Mouse (Mus musculus): ENCODE data around the gene Cdcp2. TPM values are rescaled to one million over a fixed set of nuclear protein-coding genes. Genes with fewer than 3 reads are reported as not detected.

The Cdcp2 gene
- polyA plus RNA-seq, 1 experiment from 2014 or later, result 0.16 TPM

DNA sequence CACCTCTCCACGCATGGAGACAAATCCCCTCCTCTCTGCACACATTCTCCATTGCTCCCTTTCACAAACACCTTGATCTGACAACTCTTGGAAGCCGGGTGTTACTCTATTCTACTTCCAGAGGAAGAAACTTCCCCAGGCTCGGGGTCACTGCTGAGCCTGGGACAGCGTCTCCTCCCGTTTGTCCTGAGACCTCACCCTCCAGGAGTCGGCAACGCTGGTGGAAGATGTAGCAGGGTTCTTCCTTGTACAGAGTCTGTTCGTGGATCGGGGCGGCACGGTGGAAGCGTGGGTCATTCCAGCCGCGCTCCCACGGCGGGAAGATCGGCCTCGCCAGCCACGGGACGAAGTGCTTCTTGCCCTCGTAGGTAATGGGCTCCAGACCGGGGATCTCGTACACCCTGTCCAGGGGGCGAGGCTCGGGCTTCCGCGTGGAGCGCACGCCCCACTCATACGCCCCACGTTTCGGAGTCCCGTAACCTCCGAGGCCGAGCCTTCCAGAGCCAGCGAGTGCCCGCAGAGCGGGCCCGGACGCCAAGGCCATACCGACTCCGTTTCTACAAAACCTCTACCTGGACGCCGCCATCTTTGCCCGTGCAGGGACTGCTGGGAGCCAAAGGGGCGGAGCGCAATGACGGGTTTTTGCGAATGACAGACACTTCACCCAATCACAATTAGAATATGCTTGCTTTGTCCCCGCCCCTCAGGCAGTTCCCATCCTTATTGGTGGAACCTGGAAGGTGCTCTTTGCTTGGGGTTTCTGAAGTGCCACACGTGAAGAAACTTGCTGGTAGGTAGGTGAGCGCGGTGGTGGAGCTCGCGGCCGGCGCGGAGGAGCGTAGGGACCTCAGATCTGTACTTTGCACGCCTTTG is 30.2 kb upstream of the Cdcp2 start, which contains the start of the genes Mrpl37 and Cyb5rl:
Mrpl37 (minus strand) TSS at position 617 of the 873 bp plus-strand sequence.
Cyb5rl (plus strand) TSS at position 737 of the 873 bp plus-strand sequence.
- Histone ChIP-seq H3K4me3 (peak within 1 kb of the TSS; percentile 79), H3K4me1 (replicated peaks) (peaks cover 18% of the 10 kb centered on the region), H3K27me3 (no peaks in the 10 kb centered on the region), H3K9me3 (no peaks in the 10 kb centered on the region), H3K36me3 (peaks cover 23% of the 10 kb centered on the region; the same call in 1 of the 2 replicates), H3K9ac (peak within 1 kb of the TSS; percentile 80), H3K4me2 (peak within 1 kb of the TSS; percentile 98), H3K27ac (replicated peaks) (peak within 1 kb of the TSS; percentile 62)
- under 1% methylated on average over 60 of the region's 60 CpGs for WGBS
- ATAC-seq (ENCODE audit: low FRiP score, low read depth), result peak; percentile 100

DNA sequence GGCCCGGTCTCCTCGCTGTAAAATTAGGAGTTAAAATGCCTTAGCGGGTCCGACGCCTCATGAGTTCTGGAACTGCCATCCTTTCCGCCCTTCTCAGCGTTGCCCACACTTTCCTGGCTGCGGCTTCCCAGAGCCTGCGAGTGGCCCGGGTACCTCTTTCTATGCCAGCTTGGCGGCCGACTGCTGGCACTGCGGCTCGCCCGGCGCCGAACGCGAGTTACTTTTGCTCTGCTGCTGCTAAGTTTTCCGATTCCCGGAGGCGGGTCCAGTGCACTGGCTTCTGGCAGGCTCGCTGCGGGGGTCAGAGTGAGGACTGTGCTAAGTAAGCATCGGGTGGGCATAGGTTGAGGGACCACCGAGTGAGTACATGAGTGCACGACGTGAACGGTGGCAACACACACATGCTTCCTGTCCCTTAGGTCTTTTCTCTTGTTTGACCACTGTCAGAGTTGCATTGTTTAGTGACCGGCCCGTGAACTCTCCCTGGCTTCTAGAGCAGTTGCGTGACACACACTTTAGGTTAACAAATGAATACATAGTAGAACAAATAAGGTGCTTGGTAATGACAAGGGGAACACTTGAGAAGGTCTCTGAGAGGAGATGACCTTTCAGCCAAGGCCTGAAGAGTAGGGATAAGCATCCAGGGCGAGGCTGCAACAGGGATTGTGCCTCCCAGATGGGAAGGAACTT is 29.4 kb upstream of the Cdcp2 start:
- ATAC-seq (ENCODE audit: low FRiP score, low read depth), result peak; percentile 77
- H3K9ac ChIP-seq, result peak overlapping the region; percentile 53
- 2% methylated on average over 33 of the region's 33 CpGs for WGBS

DNA sequence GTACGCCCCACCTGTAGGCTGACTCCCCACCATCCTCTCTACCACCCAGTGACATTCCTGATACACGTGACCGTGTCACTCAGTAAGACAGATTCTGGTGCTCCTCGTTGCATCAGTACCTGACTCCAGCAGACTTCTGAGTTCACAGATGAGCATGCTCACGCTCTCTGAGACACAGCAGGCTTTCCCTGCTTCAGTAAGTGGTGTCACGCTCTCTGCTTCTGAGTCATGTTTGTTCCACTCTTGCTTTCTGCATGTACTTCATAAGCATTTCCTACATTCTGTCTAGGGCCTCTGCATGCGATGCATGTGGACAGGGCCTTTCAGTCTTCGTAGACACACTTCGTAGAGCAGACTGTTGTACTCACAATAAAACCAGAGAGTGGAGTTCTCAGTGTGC is 24.3 kb upstream of the Cdcp2 start:
- 81% methylated on average over 9 of the region's 9 CpGs for WGBS
- Histone ChIP-seq H3K4me1 (replicated peaks) (peaks cover 5% of the 10 kb centered on the region), H3K36me3 (no peaks in the 10 kb centered on the region), H3K27me3 (no peaks in the 10 kb centered on the region), H3K4me2 (no peak overlapping the region), H3K9ac (no peak overlapping the region), H3K4me3 (no peak overlapping the region), H3K27ac (replicated peaks) (no peak overlapping the region), H3K9me3 (no peaks in the 10 kb centered on the region)
- no peak for ATAC-seq (ENCODE audit: low FRiP score, low read depth)

More for the DNA sequence above, 29.4 kb upstream of the Cdcp2 start:
- Histone ChIP-seq H3K4me3 (peak overlapping the region; percentile 79), H3K4me1 (replicated peaks) (peaks cover 18% of the 10 kb centered on the region), H3K36me3 (peaks cover 17% of the 10 kb centered on the region; the same call in 1 of the 2 replicates), H3K4me2 (peak overlapping the region; percentile 98), H3K9me3 (no peaks in the 10 kb centered on the region), H3K27ac (replicated peaks) (peak overlapping the region; percentile 35), H3K27me3 (no peaks in the 10 kb centered on the region)

DNA sequence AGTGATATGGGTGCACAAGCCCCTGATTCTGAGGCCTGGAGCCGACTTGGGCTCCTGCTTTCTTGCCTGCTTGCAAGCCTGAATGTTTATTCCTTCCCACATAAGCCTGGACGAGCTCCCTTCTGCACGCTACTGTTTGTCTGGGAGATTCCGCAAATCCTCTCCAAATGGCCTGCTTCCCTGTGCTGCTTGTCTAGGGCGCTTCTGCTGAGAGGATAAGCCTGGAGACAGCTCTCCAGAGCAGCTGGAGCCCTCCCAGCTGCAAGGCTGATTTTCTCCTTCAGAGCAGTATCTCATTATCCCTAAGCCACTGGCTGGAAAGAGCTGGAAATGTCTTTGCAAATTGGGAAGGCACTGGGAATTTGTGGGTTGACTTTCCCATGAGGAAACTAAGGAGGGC is 21.2 kb upstream of the Cdcp2 start:
- no peak for ATAC-seq (ENCODE audit: low FRiP score, low read depth)
- Histone ChIP-seq H3K4me3 (no peak overlapping the region), H3K27ac (replicated peaks) (no peak overlapping the region), H3K4me1 (replicated peaks) (no peaks in the 10 kb centered on the region), H3K9me3 (no peaks in the 10 kb centered on the region), H3K4me2 (no peak overlapping the region), H3K27me3 (no peaks in the 10 kb centered on the region), H3K36me3 (no peaks in the 10 kb centered on the region), H3K9ac (no peak overlapping the region)
- 79% methylated on average over 5 of the region's 5 CpGs for WGBS

DNA sequence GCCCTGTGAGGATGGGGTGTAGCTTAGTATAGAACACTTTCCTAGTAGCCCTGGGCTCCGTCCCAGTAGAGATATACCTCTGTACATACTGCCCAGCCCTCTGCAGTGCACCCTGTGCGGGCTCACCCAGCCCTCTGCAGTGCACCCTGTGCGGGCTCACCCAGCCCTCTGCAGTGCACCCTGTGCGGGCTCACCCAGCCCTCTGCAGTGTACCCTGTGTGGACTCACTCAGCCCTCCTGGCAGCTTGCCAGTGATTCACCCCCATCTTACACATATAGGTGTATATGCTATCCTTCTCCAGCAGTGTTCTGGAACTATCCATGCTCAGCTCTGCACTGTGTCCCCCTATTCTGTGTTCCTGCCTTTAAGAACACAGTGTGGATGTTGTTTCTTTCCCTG is 17.8 kb upstream of the Cdcp2 start:
- no peak overlapping the region for H3K4me3 ChIP-seq
- no peaks in the 10 kb centered on the region for H3K27me3 ChIP-seq
- 0 out of 2 replicates have a peak, but pooled peaks have one; percentile 53 for ATAC-seq (ENCODE audit: low FRiP score, low read depth)
- no peaks in the 10 kb centered on the region for H3K36me3 ChIP-seq
- WGBS, result 85% methylated on average over 4 of the region's 4 CpGs
- H3K27ac ChIP-seq (replicated peaks), result no peak overlapping the region
- H3K9ac ChIP-seq, result no peak overlapping the region
- peaks cover 3% of the 10 kb centered on the region; the same call in 1 of the 2 replicates for H3K4me1 ChIP-seq (replicated peaks)
- H3K4me2 ChIP-seq, result no peak overlapping the region
- no peaks in the 10 kb centered on the region for H3K9me3 ChIP-seq

DNA sequence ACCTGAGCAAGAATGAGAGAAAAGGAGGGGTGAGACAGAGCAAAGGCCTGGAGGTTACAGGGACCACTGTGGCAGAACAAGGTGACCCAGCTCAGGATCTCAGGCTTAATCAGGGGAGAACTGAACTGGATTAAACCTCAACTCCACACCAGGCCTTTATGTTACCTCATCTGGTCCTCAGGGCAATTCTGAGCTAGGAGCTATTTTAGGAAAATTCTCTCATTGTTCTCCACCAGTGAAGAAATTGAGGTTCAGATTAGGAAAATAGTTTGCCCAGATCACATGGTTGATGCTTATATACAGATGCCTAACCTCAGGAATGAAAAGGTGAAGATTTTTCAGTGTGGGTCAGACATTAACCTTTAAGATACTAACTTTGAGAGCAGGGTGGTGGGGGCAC is 17.0 kb upstream of the Cdcp2 start:
- H3K4me3 ChIP-seq, result no peak overlapping the region
- peaks cover 11% of the 10 kb centered on the region for H3K4me1 ChIP-seq (replicated peaks)
- H3K9me3 ChIP-seq, result no peaks in the 10 kb centered on the region
- ATAC-seq (ENCODE audit: low FRiP score, low read depth), result no peak
- no peak overlapping the region for H3K9ac ChIP-seq
- H3K27ac ChIP-seq (replicated peaks), result no peak overlapping the region
- no peaks in the 10 kb centered on the region for H3K27me3 ChIP-seq
- H3K36me3 ChIP-seq, result no peaks in the 10 kb centered on the region
- H3K4me2 ChIP-seq, result no peak overlapping the region

DNA sequence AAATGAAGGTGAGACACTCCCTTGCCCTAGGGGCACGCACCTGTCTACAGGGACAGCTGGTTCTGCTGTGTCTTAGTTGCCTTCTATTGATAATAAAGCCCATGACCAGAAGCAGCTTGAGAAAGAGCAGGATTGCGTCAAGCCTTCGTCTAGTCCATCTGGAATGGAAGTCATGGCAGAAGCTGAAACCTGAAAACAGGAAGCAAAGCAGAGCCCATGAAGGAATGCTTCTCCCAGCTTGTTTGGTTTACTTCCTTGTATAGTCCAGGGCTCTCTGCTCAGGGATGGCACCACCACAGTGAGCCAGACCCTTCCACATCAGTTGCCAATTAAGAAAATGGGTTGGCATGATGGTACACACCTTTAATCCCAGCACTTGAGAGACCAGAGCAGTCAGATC is 14.5 kb upstream of the Cdcp2 start:
- Histone ChIP-seq H3K36me3 (no peaks in the 10 kb centered on the region), H3K27me3 (no peaks in the 10 kb centered on the region), H3K9me3 (no peaks in the 10 kb centered on the region), H3K4me2 (no peak overlapping the region), H3K4me1 (replicated peaks) (peaks cover 17% of the 10 kb centered on the region), H3K27ac (replicated peaks) (no peak overlapping the region), H3K9ac (no peak overlapping the region), H3K4me3 (no peak overlapping the region)
- 84% methylated on average over 3 of the region's 3 CpGs for WGBS
- ATAC-seq (ENCODE audit: low FRiP score, low read depth), result no peak

DNA sequence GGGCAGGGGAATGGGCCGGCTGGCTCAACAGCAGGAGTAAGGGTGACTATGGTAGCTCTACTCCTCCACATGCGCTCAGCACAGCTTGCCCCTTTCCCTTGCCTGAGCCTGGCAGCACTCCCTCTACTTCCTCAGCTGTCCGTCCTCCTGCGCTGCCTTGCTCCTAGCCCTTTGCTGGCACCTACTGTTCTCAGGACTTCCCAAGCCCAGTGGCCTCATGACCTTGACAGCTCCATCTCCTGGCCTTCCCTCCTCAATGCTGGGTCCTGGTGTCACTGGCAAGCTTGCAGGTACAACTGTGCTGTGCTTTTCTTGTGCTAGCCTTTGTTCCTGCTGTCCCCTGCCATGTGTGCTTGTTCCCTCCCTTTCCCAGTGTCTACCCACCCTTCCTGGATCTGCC is 13.6 kb upstream of the Cdcp2 start:
- H3K4me3 ChIP-seq, result no peak overlapping the region
- H3K9me3 ChIP-seq, result no peaks in the 10 kb centered on the region
- 88% methylated on average over 4 of the region's 4 CpGs for WGBS
- no peak overlapping the region for H3K27ac ChIP-seq (replicated peaks)
- H3K4me2 ChIP-seq, result no peak overlapping the region
- no peaks in the 10 kb centered on the region for H3K27me3 ChIP-seq
- H3K9ac ChIP-seq, result no peak overlapping the region
- H3K4me1 ChIP-seq (replicated peaks), result peaks cover 17% of the 10 kb centered on the region
- no peak for ATAC-seq (ENCODE audit: low FRiP score, low read depth)
- no peaks in the 10 kb centered on the region for H3K36me3 ChIP-seq

DNA sequence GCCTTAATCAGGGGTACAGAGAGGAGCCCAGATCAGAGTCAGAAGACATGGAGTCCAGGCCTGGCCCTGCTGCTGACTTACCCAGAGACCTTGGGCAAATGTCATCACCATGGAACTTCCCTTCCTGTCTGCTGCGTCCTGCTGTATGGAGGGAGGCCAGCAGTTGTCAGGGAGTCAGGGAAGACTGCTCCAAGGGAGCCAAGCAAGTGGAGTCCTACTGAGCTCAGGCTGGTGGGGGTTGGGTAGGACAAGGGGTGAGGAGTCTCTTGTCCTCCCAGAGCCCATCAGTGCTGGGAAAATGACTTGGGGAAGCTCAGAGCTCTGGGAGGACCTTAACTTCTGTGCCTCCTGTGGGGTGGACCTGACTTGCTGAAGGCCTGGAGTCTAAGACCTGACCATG is 12.3 kb upstream of the Cdcp2 start:
- Histone ChIP-seq H3K27me3 (no peaks in the 10 kb centered on the region), H3K36me3 (no peaks in the 10 kb centered on the region), H3K4me3 (no peak overlapping the region), H3K4me2 (no peak overlapping the region), H3K27ac (replicated peaks) (peak overlapping the region; percentile 75), H3K4me1 (replicated peaks) (peaks cover 17% of the 10 kb centered on the region), H3K9me3 (no peaks in the 10 kb centered on the region), H3K9ac (no peak overlapping the region)
- WGBS, result 0% methylated on average over 1 of the region's 1 CpGs
- peak; percentile 67 for ATAC-seq (ENCODE audit: low FRiP score, low read depth)

DNA sequence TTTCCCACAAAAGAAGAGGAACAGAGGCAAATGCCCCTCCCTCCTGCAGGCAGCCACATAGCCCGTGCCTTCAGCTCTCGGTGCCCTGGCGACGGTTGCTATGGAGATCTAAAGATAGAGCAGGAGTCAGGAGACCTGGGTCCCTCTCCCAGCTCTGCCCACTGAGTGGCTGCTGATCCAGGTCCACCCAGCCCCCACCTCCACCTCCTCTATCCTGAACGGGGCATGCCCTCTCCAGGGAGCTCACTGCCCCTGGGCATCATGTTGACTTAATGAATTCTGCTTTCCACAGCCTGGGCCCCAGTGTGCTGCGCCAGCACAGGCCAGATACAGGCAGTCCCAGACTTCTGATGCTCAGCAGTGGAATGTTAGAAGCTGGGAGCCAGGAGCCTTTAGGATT is 11.8 kb upstream of the Cdcp2 start:
- 1% methylated on average over 6 of the region's 6 CpGs for WGBS
- Histone ChIP-seq H3K4me2 (no peak overlapping the region), H3K9me3 (no peaks in the 10 kb centered on the region), H3K4me3 (no peak overlapping the region), H3K4me1 (replicated peaks) (peaks cover 17% of the 10 kb centered on the region), H3K27me3 (no peaks in the 10 kb centered on the region), H3K27ac (replicated peaks) (peak overlapping the region; percentile 75), H3K9ac (no peak overlapping the region), H3K36me3 (no peaks in the 10 kb centered on the region)
- ATAC-seq (ENCODE audit: low FRiP score, low read depth), result peak; percentile 93

DNA sequence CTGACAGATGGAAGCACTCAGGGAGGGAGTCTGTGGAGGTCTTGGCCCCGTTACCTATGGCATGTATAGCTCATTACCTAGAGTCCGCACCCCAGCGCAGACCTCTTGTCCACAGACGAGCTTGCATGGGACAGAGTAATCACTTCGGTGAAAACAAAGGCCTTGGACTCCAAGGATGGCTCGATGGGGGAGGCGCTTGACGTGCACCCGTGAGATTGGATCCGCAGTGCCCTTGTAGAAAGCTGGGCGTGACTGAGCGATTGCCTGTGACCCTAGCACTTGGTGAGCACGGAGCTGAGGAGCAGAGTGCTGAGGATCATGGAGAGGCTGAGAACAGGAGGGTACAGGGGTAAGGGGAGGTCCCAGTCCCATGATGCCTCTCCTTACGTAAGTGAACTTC is 5.0 kb upstream of the Cdcp2 start:
- Histone ChIP-seq H3K9me3 (no peaks in the 10 kb centered on the region), H3K4me1 (replicated peaks) (peaks cover 10% of the 10 kb centered on the region), H3K27ac (replicated peaks) (no peak overlapping the region), H3K9ac (no peak overlapping the region), H3K27me3 (no peaks in the 10 kb centered on the region), H3K36me3 (no peaks in the 10 kb centered on the region), H3K4me2 (no peak overlapping the region), H3K4me3 (no peak overlapping the region)
- no peak for ATAC-seq (ENCODE audit: low FRiP score, low read depth)
- WGBS, result 83% methylated on average over 14 of the region's 14 CpGs

DNA sequence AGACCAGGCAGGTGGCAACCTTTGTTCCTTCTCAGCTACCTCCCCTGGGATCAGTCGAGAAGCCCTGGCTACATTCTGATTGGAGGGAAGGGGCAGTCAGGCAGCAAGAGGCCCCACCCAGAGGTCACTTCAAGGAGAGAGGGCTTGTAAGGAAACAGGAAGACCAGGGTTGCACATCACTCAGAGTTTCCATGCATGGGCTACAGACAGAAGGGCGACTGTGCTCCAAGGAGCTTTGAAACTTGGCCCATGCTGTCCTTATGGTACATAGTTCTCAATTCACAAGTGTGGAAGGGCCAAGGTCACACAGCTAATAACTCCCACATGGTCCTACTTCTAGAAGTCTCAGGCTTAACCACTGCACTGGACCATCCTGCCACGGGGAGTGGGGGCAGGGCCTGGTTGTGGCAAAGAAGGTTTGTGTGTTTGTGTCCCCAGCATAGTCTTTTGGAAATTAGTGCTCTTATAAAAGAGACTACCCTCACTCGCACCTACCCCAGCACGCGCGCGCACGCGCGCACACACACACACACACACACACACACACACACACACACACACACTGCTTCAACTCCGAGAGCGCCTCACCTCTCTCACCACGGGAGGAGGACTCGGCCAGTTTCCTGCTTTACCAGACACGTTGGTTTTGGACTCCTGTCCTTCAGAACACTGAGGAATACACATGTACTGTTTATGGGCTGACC is 2.1 kb upstream of the Cdcp2 start:
- Histone ChIP-seq H3K4me3 (no peak overlapping the region), H3K4me1 (replicated peaks) (peaks cover 22% of the 10 kb centered on the region), H3K9me3 (no peaks in the 10 kb centered on the region), H3K27me3 (no peaks in the 10 kb centered on the region), H3K27ac (replicated peaks) (no peak overlapping the region), H3K9ac (no peak overlapping the region), H3K4me2 (no peak overlapping the region), H3K36me3 (no peaks in the 10 kb centered on the region)
- ATAC-seq (ENCODE audit: low FRiP score, low read depth), result no peak
- 84% methylated on average over 16 of the region's 16 CpGs for WGBS
